Mouse (Mus musculus) kidney, adult 10 weeks (tissue): ENCODE results near the gene Myh1. TPM values are rescaled to one million over a fixed set of nuclear protein-coding genes. Genes with fewer than 3 reads are reported as not detected.

Experiments used
- polyA plus RNA-seq: library from polyadenylated mRNA; stranded (reverse); fragments of 350-450 nt; fragmentation: Illumina TruSeq; extraction: RNeasy Lipid Tissue Mini Kit (QIAGEN cat#74804); gene quantifications from one replicate; pipeline ENCODE4 v1.2.3, GENCODE M21; 2014; ENCODE audit warnings: low read depth, low replicate concordance

The Myh1 gene
- polyA plus RNA-seq = 0.89 TPM

DNA sequence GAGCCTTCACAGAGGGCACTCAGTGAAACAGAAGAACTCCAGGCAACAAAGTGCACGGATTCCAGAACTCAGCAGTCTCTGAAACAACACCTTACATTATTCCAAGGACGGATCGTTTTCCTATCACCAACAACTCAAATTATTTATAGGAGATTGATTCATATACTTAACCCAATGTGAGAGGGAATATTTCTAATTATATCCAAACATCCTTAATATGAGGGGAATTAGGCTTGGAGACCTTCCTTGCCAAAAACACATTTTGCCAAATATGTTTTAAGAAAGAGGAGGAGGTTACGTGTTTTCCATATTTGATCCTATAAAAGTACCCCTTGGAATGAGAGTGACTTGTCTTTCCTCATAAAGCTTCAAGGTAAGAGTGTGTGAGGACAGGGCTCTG is at the start of gene Myh1:
Gene Myh1, plus strand, starts transcription at position 301 of the 400 bp plus-strand sequence.

DNA sequence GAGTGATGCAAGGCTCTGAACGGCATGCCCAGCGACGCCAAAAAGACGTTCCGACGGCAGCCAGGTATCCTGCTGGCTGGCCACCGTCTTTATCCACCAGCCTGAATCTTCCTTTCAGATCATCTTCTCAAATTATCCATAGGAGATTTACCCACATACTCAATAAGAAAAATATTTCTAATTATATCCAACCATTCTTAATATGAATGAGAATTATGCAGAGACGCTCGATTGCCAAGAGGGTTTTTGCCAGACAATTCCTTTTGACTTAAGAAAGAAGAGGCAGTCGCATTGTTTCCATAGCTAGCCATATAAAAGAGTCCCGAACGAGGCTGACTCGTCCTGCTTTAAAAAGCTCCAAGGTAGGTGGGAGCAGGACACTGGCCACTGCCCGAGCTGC is 29.1 kb upstream of the Myh1 start, which contains the start of gene Myh2:
Gene Myh2, plus strand, starts transcription at position 301 of the 400 bp plus-strand sequence.

DNA sequence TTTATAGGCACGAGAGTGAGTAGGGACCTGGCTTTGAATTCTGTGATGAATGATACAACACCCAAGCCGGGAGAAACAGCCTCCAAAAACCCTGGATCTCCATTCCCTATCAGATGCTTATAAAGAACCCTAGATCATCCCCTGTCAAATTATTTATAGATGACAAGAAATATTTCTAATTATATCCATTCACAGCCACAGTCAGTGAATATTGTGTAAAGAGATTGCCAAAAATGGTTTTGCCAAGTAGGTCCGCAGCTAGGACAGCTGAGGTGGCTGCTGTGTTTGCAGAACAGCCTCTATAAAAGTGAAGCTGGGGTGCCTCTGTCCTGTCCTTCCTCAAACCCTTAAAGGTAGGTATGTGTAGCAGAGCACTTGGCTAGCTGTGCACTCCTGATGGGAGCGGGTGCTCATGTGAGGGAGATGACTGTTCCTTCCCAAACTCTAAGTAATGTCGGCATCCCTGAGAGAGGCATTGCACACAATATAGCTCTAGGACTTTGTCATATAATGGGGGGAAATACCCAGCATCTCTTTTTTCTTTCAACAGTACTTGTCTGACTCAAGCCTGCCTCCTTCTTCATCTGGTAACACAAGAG is 37.7 kb downstream of the Myh1 start, which contains the start of gene Myh4:
Gene Myh4, plus strand, starts transcription at position 549 of the 599 bp plus-strand sequence.

Other genes starting within 250 kb of the Myh1 start
- 3.3 TPM for gene Tmem238l, start 243.4 kb upstream of the Myh1 start, polyA plus RNA-seq
- 22.7 TPM for gene Tmem220, start 174.9 kb upstream of the Myh1 start, polyA plus RNA-seq
- 41.9 TPM for gene Adprm, start 147.5 kb upstream of the Myh1 start, polyA plus RNA-seq
- 31.2 TPM for gene Sco1, start 147.4 kb upstream of the Myh1 start, polyA plus RNA-seq
- not detected for gene Myh3, start 121.8 kb upstream of the Myh1 start, polyA plus RNA-seq
- not detected for gene Myh2, start 29.0 kb upstream of the Myh1 start, polyA plus RNA-seq
- gene Myh4, start 38.0 kb downstream of the Myh1 start, polyA plus RNA-seq = not detected
- gene Myh8, start 77.1 kb downstream of the Myh1 start, polyA plus RNA-seq = not detected
- not detected for gene Myh13, start 121.6 kb downstream of the Myh1 start, polyA plus RNA-seq